Mouse (Mus musculus): ENCODE measurements around the gene Shisa4.

The Shisa4 gene

DNA sequence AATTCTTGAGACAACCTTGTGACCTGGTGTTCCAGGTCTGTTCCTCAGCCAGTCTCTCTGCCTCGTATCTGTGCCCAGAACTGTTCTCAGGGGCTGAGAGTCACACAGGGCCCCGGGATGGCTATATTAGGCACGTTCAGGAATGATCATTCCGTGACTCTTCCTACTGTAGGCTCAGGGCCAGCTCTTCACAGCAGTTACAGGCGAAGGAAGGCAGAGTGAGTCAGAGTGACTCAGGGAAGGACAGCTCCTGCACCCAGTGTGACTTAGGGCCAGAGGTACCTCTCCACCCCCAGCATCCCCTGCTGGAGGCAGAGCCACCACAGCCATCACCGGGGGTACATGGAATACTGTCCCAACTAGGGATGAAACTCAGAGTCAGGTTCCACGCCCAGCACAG is 8.0 kb downstream of the Shisa4 start:
- CTCF ChIA-PET: no interaction called here

- CTCF ChIA-PET: no interaction called here
Measured at GRCm38 (mm10) chr1:135366380-135366779, 8.7 kb downstream of the Shisa4 start.

GRCm38 (mm10) chr1:135363446-135363845 is 11.6 kb downstream of the Shisa4 start:
- CTCF ChIA-PET: no interaction called here

DNA sequence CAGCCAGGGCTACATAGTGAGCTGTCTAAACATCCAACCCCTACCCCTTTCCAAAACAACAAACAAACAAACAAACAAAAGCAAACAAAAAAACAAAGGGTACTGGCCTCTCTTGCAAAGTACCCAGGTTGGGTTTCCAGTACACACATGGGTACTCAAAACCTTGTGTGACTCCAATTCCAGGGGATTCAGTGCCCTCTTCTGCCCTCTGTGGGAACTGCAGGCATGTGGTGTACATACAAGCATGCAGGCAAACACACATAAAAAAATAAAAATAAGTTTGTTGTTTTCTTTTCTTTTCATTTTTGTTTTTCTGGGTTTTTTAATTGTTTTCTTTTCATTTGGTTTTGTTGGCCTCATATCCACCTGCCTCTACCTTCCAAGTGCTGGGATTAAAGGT is 12.9 kb downstream of the Shisa4 start:
- CTCF ChIA-PET: no interaction called here

- CTCF ChIA-PET: no interaction called here
Measured at GRCm38 (mm10) chr1:135361491-135361890, 13.5 kb downstream of the Shisa4 start.

DNA sequence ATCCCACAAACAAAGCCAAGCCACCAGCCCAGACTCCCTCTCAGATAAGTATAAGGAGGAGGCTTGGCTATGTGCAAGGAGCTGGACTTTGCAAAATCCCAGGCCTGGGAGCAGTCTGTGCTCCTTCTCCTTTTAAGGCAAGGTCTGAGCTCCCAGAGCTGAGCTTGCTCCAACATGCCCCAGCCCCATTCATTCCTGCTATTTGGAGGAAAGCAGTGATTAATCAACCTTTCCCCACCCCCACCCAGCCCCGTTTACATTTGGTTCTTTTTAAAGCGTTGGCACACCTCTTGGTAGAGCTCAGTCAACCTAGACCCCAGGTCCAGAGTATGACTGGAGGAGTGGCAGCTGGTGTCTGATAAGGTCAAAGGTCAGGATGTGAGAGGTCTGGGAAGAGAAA is 16.0 kb downstream of the Shisa4 start:
- CTCF ChIA-PET: interaction anchor here (0.6 kb wide), 1 partner anchor 1628 kb away, joined by 4 read pairs; no protein-coding TSS in a partner anchor

DNA sequence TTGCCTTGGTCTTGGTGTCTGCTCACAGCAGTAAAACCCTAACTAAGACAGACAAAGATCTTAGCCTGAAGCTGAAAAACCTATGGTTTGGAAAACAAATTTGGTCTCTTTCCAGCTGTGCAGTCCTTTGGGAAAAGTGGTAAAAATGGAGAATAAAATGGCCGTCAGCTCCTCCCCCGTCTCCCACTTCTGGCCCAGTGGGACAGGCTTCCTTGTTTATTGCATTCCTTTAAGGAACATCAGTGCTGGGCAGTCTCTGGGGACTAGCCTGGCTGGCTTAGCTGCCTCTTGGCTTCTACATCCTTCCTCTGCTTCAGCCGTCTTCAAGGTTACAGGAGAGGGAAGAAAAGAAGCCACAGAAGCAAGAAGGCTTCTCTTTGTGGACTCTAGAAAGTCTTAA is 23.1 kb downstream of the Shisa4 start:
- CTCF ChIA-PET: no interaction called here

DNA sequence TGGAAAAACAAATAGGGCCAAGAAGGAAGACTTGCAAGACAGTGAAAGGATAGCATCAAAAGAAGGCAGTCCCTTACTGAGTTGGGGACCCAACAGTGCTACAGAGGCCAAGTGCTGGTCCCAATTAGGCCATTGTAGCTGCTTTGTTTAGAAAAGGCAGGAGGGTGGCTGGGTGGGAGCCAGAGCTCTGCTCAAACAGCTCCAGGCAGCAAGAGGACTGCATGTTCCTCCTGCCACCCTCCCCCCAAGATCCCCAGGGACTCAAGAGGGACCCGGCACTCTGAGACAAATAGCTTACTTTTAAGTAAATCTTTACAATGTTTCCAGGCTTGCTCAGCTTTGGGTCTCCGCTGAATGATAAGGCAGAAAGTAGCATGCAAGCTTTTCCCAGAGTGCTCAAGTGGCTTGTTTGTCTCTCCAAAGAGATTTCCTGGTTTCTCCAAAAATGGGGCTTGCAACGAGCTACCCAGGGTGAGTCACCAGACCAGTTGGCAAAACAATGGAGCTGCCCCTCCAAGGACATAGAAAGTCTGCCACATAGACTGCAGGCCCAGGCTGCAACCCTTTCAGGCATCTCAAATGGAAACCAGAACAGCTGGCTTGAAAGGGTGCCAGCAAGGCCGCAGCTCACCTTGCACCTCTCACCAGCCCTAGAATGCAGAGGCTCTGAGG is 27.4 kb downstream of the Shisa4 start:
- CTCF ChIA-PET: interaction anchor here (0.7 kb wide), 1 partner anchor 583 kb away, joined by 15 read pairs; no protein-coding TSS in a partner anchor

- CTCF ChIA-PET: no interaction called here
Measured at GRCm38 (mm10) chr1:135346891-135347290, 28.1 kb downstream of the Shisa4 start.

GRCm38 (mm10) chr1:135344026-135344425 is 31.0 kb downstream of the Shisa4 start:
- CTCF ChIA-PET: interaction anchor here (0.6 kb wide), 1 partner anchor 143 kb away, joined by 3 read pairs; no protein-coding TSS in a partner anchor

GRCm38 (mm10) chr1:135341947-135342346 is 33.1 kb downstream of the Shisa4 start:
- CTCF ChIA-PET: no interaction called here

DNA sequence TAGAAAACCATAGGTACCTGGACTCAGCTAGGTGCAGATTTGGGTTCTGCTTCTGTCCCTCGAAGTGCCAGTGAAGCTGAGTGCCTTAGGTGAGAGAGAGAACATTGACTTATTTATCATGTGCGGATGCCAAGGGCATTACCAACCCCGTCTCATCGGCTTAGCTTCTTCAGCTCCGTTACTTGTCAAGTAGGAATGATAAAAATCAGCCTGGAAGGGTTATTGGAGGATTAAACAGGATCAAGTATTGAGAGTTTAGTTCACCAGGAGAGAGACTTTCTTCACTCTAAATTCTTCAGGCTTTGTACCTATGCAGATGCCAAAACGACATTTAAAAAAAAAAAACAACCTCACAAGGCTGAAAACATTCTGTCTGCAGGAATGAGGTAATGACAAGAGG is 44.5 kb downstream of the Shisa4 start:
- CTCF ChIA-PET: no interaction called here

DNA sequence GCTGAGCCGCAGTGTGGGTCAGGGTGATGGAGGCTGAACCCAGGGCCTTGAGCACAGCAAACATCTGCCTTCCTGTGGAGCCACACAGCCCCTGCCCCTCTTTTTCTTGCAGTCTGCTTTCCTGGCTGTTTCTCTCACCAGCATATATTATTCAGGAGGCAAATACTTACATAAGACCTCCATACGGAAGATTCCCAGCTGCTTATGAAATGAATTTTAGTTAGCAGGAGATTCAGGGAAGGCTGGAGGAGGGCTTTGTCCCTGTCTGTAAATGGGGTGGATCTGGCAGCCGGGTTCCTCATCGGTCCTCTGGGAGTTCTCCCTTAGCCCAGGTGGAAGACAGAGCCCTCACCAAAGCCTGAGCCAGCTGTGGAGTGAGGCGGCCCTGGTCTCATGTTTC is 46.7 kb downstream of the Shisa4 start:
- CTCF ChIA-PET: no interaction called here

DNA sequence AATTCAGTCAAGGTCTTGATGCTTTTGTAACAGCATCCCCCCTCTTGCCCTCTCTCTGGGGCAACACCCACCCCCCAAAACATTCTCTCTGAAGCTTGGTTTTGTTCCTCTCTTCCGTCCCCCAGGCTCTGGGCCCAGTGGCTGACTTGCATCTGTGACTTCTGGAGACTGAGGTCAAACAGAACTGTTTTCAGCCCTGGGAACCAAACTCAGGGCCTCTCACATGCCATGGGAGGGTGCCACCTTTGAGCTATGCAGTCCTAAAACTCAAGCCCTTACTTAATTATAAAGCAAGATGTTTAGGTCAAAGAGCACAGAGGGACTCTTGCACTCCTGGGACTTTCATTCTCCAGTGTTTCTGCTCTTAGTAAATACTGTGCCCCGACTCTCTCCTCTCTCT is 49.1 kb downstream of the Shisa4 start:
- CTCF ChIA-PET: no interaction called here

- CTCF ChIA-PET: interaction anchor here (0.8 kb wide), 1 partner anchor 98 kb away, joined by 3 read pairs; no protein-coding TSS in a partner anchor
Measured at GRCm38 (mm10) chr1:135324571-135324970, 50.5 kb downstream of the Shisa4 start, which contains the start of gene Lmod1. Gene Lmod1 (plus strand): TSS chr1:135324807.

DNA sequence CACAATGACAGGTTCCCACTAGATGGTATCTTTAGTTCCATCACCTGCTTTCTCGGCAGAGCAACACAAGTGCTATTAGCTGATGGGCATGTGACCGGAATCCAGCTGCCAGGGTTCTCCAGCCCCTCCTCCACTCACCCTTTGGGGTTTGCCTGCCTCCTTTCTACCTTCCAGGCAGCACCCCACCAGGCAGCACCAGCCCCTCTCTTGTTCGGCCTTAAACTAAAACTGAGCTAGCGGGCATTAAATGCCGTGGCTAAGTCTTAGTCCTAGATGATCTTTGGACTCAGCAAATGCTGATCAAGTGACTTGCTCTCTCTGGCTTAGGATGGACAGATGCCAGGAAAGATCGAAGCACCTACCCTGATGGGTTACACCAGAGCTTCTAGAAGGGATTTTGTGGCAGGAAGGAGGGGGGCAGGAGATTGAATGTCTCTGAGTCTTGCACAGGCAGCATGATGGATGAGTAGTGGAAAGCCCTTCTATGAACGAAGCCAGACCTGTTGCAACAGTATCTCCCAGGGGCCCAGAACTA is 51.6 kb downstream of the Shisa4 start:
- CTCF ChIA-PET: no interaction called here
